Mouse (Mus musculus) midbrain, embryonic 10.5 days (tissue): ENCODE results near the gene Stoml2. TPM values are rescaled to one million over a fixed set of nuclear protein-coding genes. Genes with fewer than 3 reads are reported as not detected.
"Not testable (repeated sequence)": the region's sequence is repeated elsewhere in the genome, so short reads cannot be mapped to it uniquely, and the experiment has no call there.

Experiments
- DNase-seq: peaks from one replicate; pipeline ENCODE4 v3.0.0-alpha.2; 2017; ENCODE audit warnings: low spot score
- H3K27ac ChIP-seq: fragments of 300-500 bp; sonication (generic); replicated peaks from 2 replicates; pipeline ENCODE4 v1.5.1; 2016; ENCODE audit warnings: mild to moderate bottlenecking
- H3K27me3 ChIP-seq: fragments of 300-500 bp; sonication (generic); 2 replicates; pipeline ENCODE4 v1.6.1; 2016; ENCODE audit warnings: low read depth, mild to moderate bottlenecking; ENCODE audit not compliant: poor library complexity, severe bottlenecking
- H3K36me3 ChIP-seq: fragments of 300-500 bp; sonication (generic); 2 replicates; pipeline ENCODE4 v1.6.1; 2016; ENCODE audit warnings: mild to moderate bottlenecking, moderate library complexity
- H3K4me1 ChIP-seq: fragments of 300-500 bp; sonication (generic); 2 replicates; pipeline ENCODE4 v1.6.1; 2016
- H3K4me3 ChIP-seq: fragments of 300-500 bp; sonication (generic); 2 replicates; pipeline ENCODE4 v1.5.1; 2016; ENCODE audit warnings: mild to moderate bottlenecking, moderate library complexity
- H3K9me3 ChIP-seq: fragments of 300-500 bp; sonication (generic); replicated peaks from 2 replicates; pipeline ENCODE4 v1.6.1; 2016; ENCODE audit warnings: mild to moderate bottlenecking
- WGBS: fragments of 180-500 bp; shearing (Covaris S2); methylation state at CpG from one replicate; pipeline ENCODE4 v1.1.7; 2016; 5-methylcytosine and 5-hydroxymethylcytosine counted together
- polyA plus RNA-seq: library from polyadenylated mRNA; unstranded; fragments of >200 nt; fragmentation: Nextera tagmentation; extraction: Ambion mirVana; gene quantifications from 2 replicates; pipeline ENCODE4 v1.2.1, GENCODE M21; 2016

The Stoml2 gene
- polyA plus RNA-seq, 1 experiment from 2014 or later: 471 TPM

DNA sequence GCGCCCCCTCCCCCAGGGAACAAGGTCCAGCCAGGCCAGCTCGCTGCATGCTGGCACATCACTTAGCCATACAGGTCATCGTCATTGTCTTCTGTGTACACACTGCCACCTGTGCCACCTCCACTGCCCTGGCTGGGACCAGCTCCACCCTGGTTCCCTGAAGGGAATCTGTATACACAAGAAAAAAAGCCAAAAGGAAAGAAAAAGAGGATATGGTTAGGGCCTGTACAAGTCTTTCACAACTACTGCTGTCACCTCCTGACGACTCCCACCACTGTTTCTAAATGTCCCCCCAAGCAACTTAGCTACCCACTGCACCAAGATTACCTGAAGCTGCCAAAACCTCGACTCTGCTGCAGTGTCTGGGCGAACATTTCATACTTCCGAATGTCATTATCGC is 51.0 kb downstream of the Stoml2 start:
- not testable (repeated sequence) for H3K27ac ChIP-seq, H3K4me3 ChIP-seq, H3K27me3 ChIP-seq, DNase-seq, H3K4me1 ChIP-seq, H3K9me3 ChIP-seq
- H3K36me3 ChIP-seq: peaks cover 94% of the 10 kb centered on the region
- WGBS: 89% methylated on average over 8 of the region's 8 CpGs

DNA sequence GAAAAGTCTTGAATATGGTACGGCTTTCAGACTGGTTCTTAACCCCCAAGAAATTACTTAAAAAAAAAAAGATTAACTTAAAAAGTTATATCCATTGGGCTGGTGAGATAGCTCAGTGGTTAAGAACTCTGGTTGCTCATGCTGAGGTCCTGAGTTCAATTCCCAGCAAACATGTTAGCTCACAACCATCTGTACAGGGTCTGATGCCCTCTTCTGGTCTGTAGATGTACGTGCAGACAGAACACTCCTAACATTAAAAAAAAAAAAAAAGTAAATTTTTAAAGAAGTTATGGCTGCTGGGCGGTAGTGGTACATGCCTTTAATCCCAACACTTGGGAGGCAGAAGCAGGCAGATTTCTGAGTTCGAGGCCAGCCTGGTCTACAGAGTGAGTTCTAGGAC is 53.4 kb downstream of the Stoml2 start:
- Histone ChIP-seq H3K36me3 (peaks cover 75% of the 10 kb centered on the region), H3K27ac (no peak overlapping the region), H3K9me3 (no peaks in the 10 kb centered on the region), H3K27me3 (no peaks in the 10 kb centered on the region), H3K4me1 (0 out of 2 replicates have a peak, but pooled peaks cover under 1% of the 10 kb centered on the region), H3K4me3 (no peak overlapping the region)
- no peak for DNase-seq
- 90% methylated on average over 4 of the region's 4 CpGs for WGBS

Other genes with a start within 250 kb of the Stoml2 start
- not detected in 2 replicates for gene Fam205a1, start 177.8 kb downstream of the Stoml2 start, polyA plus RNA-seq
- gene Gm12394, start 174.9 kb downstream of the Stoml2 start, polyA plus RNA-seq: 0.38 and 0.73 TPM in 2 replicates
- 0.60 and 0.98 TPM in 2 replicates for gene Fam205c, start 157.5 kb downstream of the Stoml2 start, polyA plus RNA-seq
- 1.6 and 2.1 TPM in 2 replicates for gene Phf24, start 115.0 kb downstream of the Stoml2 start, polyA plus RNA-seq
- gene Dnajb5, start 81.9 kb downstream of the Stoml2 start, polyA plus RNA-seq: 14.9 and 22.6 TPM in 2 replicates
- gene 1700022I11Rik, start 62.1 kb downstream of the Stoml2 start, polyA plus RNA-seq: 0.47 and 0.59 TPM in 2 replicates
- gene Vcp, start 31.2 kb downstream of the Stoml2 start, polyA plus RNA-seq: 656 and 674 TPM in 2 replicates
- 25.0 and 27.2 TPM in 2 replicates for gene Fancg, start 21.2 kb downstream of the Stoml2 start, polyA plus RNA-seq
- 21.8 and 27.5 TPM in 2 replicates for gene Pigo, start 5.9 kb downstream of the Stoml2 start, polyA plus RNA-seq
- 27.4 and 40.4 TPM in 2 replicates for gene Fam214b, start 14.5 kb upstream of the Stoml2 start, polyA plus RNA-seq
- gene Unc13b, start 27.2 kb upstream of the Stoml2 start, polyA plus RNA-seq: 9.9 and 14.2 TPM in 2 replicates
- 0.57 TPM in 2 replicates for gene Atp8b5, start 235.4 kb upstream of the Stoml2 start, polyA plus RNA-seq